Mouse (Mus musculus): ENCODE results near the gene Pdx1. TPM values are rescaled to one million over a fixed set of nuclear protein-coding genes. Genes with fewer than 3 reads are reported as not detected.

Gene Pdx1
- polyA plus RNA-seq, 1 experiment from 2014 or later, result not detected

- no peak overlapping the region for H3K9ac ChIP-seq (ENCODE audit: low read depth, low read length)
- H3K27ac ChIP-seq, result no peak overlapping the region
- no peak overlapping the region for H3K4me2 ChIP-seq (ENCODE audit: low read length)
- WGBS, result 49% methylated on average over 11 of the region's 11 CpGs
- H3K4me1 ChIP-seq (replicated peaks; ENCODE audit: insufficient read depth, low read length), result no peaks in the 10 kb centered on the region
- DNase-seq (ENCODE audit: low spot score) (no peak), ATAC-seq (replicated peaks; ENCODE audit: low FRiP score, low read depth) (no peak)
- no peak for TF ChIP-seq CTCF (IDR thresholded peaks at IDR 0.05; ENCODE audit: low read depth)
- peaks cover 33% of the 10 kb centered on the region for H3K27me3 ChIP-seq (ENCODE audit: insufficient read depth, low read length)
- H3K9me3 ChIP-seq (replicated peaks; ENCODE audit: low read length), result no peaks in the 10 kb centered on the region
- no peak overlapping the region for H3K4me3 ChIP-seq (replicated peaks; ENCODE audit: low read depth, low read length)
- H3K36me3 ChIP-seq (ENCODE audit: insufficient read depth, low read length), result no peaks in the 10 kb centered on the region
These were observed 7.7 kb upstream of the Pdx1 start for GRCm38 (mm10) chr5:147261899-147262541.

- no peak overlapping the region for H3K9ac ChIP-seq (ENCODE audit: low read depth, low read length)
- H3K4me1 ChIP-seq (replicated peaks; ENCODE audit: insufficient read depth, low read length), result no peaks in the 10 kb centered on the region
- H3K9me3 ChIP-seq (replicated peaks; ENCODE audit: low read length), result no peaks in the 10 kb centered on the region
- ATAC-seq (replicated peaks; ENCODE audit: low FRiP score, low read depth) (no peak), DNase-seq (ENCODE audit: low spot score) (no peak)
- no peak overlapping the region for H3K27ac ChIP-seq
- H3K4me2 ChIP-seq (ENCODE audit: low read length), result no peak overlapping the region
- WGBS, result 33% methylated on average over 4 of the region's 4 CpGs
- no peak overlapping the region for H3K4me3 ChIP-seq (replicated peaks; ENCODE audit: low read depth, low read length)
- peaks cover 52% of the 10 kb centered on the region for H3K27me3 ChIP-seq (ENCODE audit: insufficient read depth, low read length)
- TF ChIP-seq CTCF (IDR thresholded peaks at IDR 0.05; ENCODE audit: low read depth), result no peak
- no peaks in the 10 kb centered on the region for H3K36me3 ChIP-seq (ENCODE audit: insufficient read depth, low read length)
These were observed 5.8 kb upstream of the Pdx1 start for GRCm38 (mm10) chr5:147263945-147264344.

GRCm38 (mm10) chr5:147267434-147267833 is 2.3 kb upstream of the Pdx1 start:
- 8% methylated on average over 6 of the region's 6 CpGs for WGBS
- Histone ChIP-seq H3K36me3 (ENCODE audit: insufficient read depth, low read length) (no peaks in the 10 kb centered on the region), H3K27ac (no peak overlapping the region), H3K4me2 (ENCODE audit: low read length) (no peak overlapping the region), H3K4me3 (replicated peaks; ENCODE audit: low read depth, low read length) (no peak overlapping the region), H3K4me1 (replicated peaks; ENCODE audit: insufficient read depth, low read length) (no peaks in the 10 kb centered on the region), H3K9me3 (replicated peaks; ENCODE audit: low read length) (no peaks in the 10 kb centered on the region), H3K27me3 (ENCODE audit: insufficient read depth, low read length) (peaks cover 82% of the 10 kb centered on the region), H3K9ac (ENCODE audit: low read depth, low read length) (no peak overlapping the region)
- no peak for ATAC-seq (replicated peaks; ENCODE audit: low FRiP score, low read depth)
- TF ChIP-seq CTCF (IDR thresholded peaks at IDR 0.05; ENCODE audit: low read depth), result no peak
- DNase-seq (ENCODE audit: low spot score), result no peak

- H3K4me1 ChIP-seq (replicated peaks; ENCODE audit: insufficient read depth, low read length), result no peaks in the 10 kb centered on the region
- 4% methylated on average over 8 of the region's 8 CpGs for WGBS
- no peak for TF ChIP-seq CTCF (IDR thresholded peaks at IDR 0.05; ENCODE audit: low read depth)
- no peak overlapping the region for H3K4me3 ChIP-seq (replicated peaks; ENCODE audit: low read depth, low read length)
- no peaks in the 10 kb centered on the region for H3K9me3 ChIP-seq (replicated peaks; ENCODE audit: low read length)
- H3K27me3 ChIP-seq (ENCODE audit: insufficient read depth, low read length), result peaks cover 89% of the 10 kb centered on the region
- no peaks in the 10 kb centered on the region for H3K36me3 ChIP-seq (ENCODE audit: insufficient read depth, low read length)
- DNase-seq (ENCODE audit: low spot score) (no peak), ATAC-seq (replicated peaks; ENCODE audit: low FRiP score, low read depth) (no peak)
- no peak overlapping the region for H3K27ac ChIP-seq
- no peak overlapping the region for H3K4me2 ChIP-seq (ENCODE audit: low read length)
- no peak overlapping the region for H3K9ac ChIP-seq (ENCODE audit: low read depth, low read length)
These were observed 1.0 kb upstream of the Pdx1 start for GRCm38 (mm10) chr5:147268728-147269127.

GRCm38 (mm10) chr5:147269371-147269770 is 388 bp upstream of the Pdx1 start:
- ATAC-seq (replicated peaks; ENCODE audit: low FRiP score, low read depth), result no peak
- no peak for DNase-seq (ENCODE audit: low spot score)
- WGBS, result 4% methylated on average over 6 of the region's 6 CpGs
- no peak overlapping the region for H3K4me2 ChIP-seq (ENCODE audit: low read length)
- H3K4me1 ChIP-seq (replicated peaks; ENCODE audit: insufficient read depth, low read length), result no peaks in the 10 kb centered on the region
- H3K27ac ChIP-seq, result no peak overlapping the region
- H3K4me3 ChIP-seq (replicated peaks; ENCODE audit: low read depth, low read length), result no peak overlapping the region
- H3K9me3 ChIP-seq (replicated peaks; ENCODE audit: low read length), result no peaks in the 10 kb centered on the region
- no peak overlapping the region for H3K9ac ChIP-seq (ENCODE audit: low read depth, low read length)
- no peak for TF ChIP-seq CTCF (IDR thresholded peaks at IDR 0.05; ENCODE audit: low read depth)
- no peaks in the 10 kb centered on the region for H3K36me3 ChIP-seq (ENCODE audit: insufficient read depth, low read length)
- H3K27me3 ChIP-seq (ENCODE audit: insufficient read depth, low read length), result peaks cover 93% of the 10 kb centered on the region

GRCm38 (mm10) chr5:147270673-147271655 is 1.2 kb downstream of the Pdx1 start:
- no peak for TF ChIP-seq CTCF (IDR thresholded peaks at IDR 0.05; ENCODE audit: low read depth)
- Histone ChIP-seq H3K4me3 (replicated peaks; ENCODE audit: low read depth, low read length) (no peak overlapping the region), H3K9ac (ENCODE audit: low read depth, low read length) (no peak overlapping the region), H3K27me3 (ENCODE audit: insufficient read depth, low read length) (peaks cover 96% of the 10 kb centered on the region), H3K27ac (no peak overlapping the region), H3K36me3 (ENCODE audit: insufficient read depth, low read length) (no peaks in the 10 kb centered on the region), H3K4me1 (replicated peaks; ENCODE audit: insufficient read depth, low read length) (no peaks in the 10 kb centered on the region), H3K4me2 (ENCODE audit: low read length) (no peak overlapping the region), H3K9me3 (replicated peaks; ENCODE audit: low read length) (no peaks in the 10 kb centered on the region)
- WGBS, result 3% methylated on average over 29 of the region's 29 CpGs
- ATAC-seq (replicated peaks; ENCODE audit: low FRiP score, low read depth), result no peak
- no peak for DNase-seq (ENCODE audit: low spot score)
